Mouse (Mus musculus) intestine, embryonic 15.5 days (tissue): Measurements from ENCODE around the gene Asgr1. TPM values are rescaled to one million over a fixed set of nuclear protein-coding genes. Genes with fewer than 3 reads are reported as not detected.
"Not testable (repeated sequence)": the region's sequence is repeated elsewhere in the genome, so short reads cannot be mapped to it uniquely, and the experiment has no call there.

Experiments
- ATAC-seq: fragments of 200-750 bp; cut with Nextera tagmentation; 2 replicates; pipeline ENCODE4 v1.8.0; 2017; ENCODE audit warnings: moderate TSS enrichment, moderate library complexity
- H3K27ac ChIP-seq: fragments of 300-500 bp; sonication (generic); 2 replicates; pipeline ENCODE4 v1.5.1; 2015; ENCODE audit warnings: mild to moderate bottlenecking, inconsistent platforms
- H3K27me3 ChIP-seq: fragments of 300-500 bp; sonication (generic); replicated peaks from 2 replicates; pipeline ENCODE4 v1.6.1; 2015; ENCODE audit warnings: inconsistent platforms
- H3K36me3 ChIP-seq: fragments of 300-500 bp; sonication (generic); 2 replicates; pipeline ENCODE4 v1.6.1; 2015; ENCODE audit warnings: inconsistent platforms
- H3K4me1 ChIP-seq: fragments of 300-500 bp; sonication (generic); replicated peaks from 2 replicates; pipeline ENCODE4 v1.6.1; 2015; ENCODE audit warnings: inconsistent platforms
- H3K4me2 ChIP-seq: fragments of 300-500 bp; sonication (generic); replicated peaks from 2 replicates; pipeline ENCODE4 v1.6.1; 2015; ENCODE audit warnings: mild to moderate bottlenecking, inconsistent platforms
- H3K4me3 ChIP-seq: fragments of 300-500 bp; sonication (generic); replicated peaks from 2 replicates; pipeline ENCODE4 v1.5.1; 2015; ENCODE audit warnings: inconsistent platforms
- H3K9ac ChIP-seq: fragments of 300-500 bp; sonication (generic); 2 replicates; pipeline ENCODE4 v1.6.1; 2015; ENCODE audit warnings: inconsistent platforms
- H3K9me3 ChIP-seq: fragments of 300-500 bp; sonication (generic); 2 replicates; pipeline ENCODE4 v1.6.1; 2016; ENCODE audit warnings: inconsistent platforms
- WGBS: fragments of 180-500 bp; shearing (Covaris S2); methylation state at CpG from one replicate; pipeline ENCODE4 v1.1.7; 2015; 5-methylcytosine and 5-hydroxymethylcytosine counted together
- polyA plus RNA-seq: library from polyadenylated mRNA; unstranded; fragments of >200 nt; fragmentation: Nextera tagmentation; extraction: Ambion mirVana; gene quantifications from 2 replicates; pipeline ENCODE4 v1.2.1, GENCODE M21; 2015

Gene Asgr1
- polyA plus RNA-seq, result 0.19 and 0.56 TPM in 2 replicates

GRCm38 (mm10) chr11:70053898-70054570, at the start of gene Asgr1:
Gene Asgr1, plus strand, starts transcription at chr11:70054085.
- no peak for ATAC-seq
- Histone ChIP-seq H3K9ac (no peak within 1 kb of the TSS), H3K36me3 (no peaks in the 10 kb centered on the region), H3K4me2 (no peak within 1 kb of the TSS), H3K27ac (no peak within 1 kb of the TSS), H3K4me1 (peaks cover 15% of the 10 kb centered on the region; the same call in 1 of the 2 replicates), H3K4me3 (no peak within 1 kb of the TSS), H3K27me3 (no peaks in the 10 kb centered on the region), H3K9me3 (no peaks in the 10 kb centered on the region)
- 80% methylated on average over 10 of the region's 10 CpGs for WGBS

DNA sequence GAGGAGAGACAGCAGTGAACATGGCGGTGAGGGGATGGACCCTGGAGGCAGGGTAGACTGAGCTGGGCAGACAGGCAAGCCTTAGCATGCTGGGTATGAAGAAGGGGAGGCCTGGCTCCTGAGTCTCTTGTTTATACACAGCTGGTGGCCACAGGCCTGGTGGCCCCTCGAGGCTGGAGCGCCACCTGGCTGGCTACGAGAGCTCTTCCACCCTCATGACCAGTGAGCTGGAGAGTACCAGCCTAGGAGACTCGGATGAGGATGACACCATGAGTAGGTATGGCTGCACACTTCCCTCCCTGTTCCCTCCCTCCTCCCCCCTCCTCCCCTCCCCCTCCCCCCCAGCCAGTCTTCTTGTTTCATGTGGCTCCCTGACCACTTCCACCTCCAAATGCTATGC, 48.4 kb upstream of the Asgr1 start:
- no peaks in the 10 kb centered on the region for H3K9me3 ChIP-seq
- 57% methylated on average over 5 of the region's 5 CpGs for WGBS
- no peak overlapping the region for H3K9ac ChIP-seq
- no peak overlapping the region for H3K4me2 ChIP-seq
- no peaks in the 10 kb centered on the region for H3K27me3 ChIP-seq
- ATAC-seq, result no peak
- H3K4me1 ChIP-seq, result peaks cover 16% of the 10 kb centered on the region
- peaks cover 46% of the 10 kb centered on the region for H3K36me3 ChIP-seq
- H3K27ac ChIP-seq, result no peak overlapping the region
- H3K4me3 ChIP-seq, result no peak overlapping the region

- Histone ChIP-seq H3K9me3 (no peaks in the 10 kb centered on the region), H3K27me3 (no peaks in the 10 kb centered on the region), H3K4me1 (peaks cover 12% of the 10 kb centered on the region), H3K4me2 (no peak overlapping the region), H3K4me3 (no peak overlapping the region), H3K36me3 (peaks cover 64% of the 10 kb centered on the region), H3K27ac (no peak overlapping the region), H3K9ac (no peak overlapping the region)
- no peak for ATAC-seq
- 88% methylated on average over 6 of the region's 6 CpGs for WGBS
Measured at GRCm38 (mm10) chr11:70010033-70010432, 43.9 kb upstream of the Asgr1 start.

GRCm38 (mm10) chr11:70010548-70010947, 43.3 kb upstream of the Asgr1 start:
- Histone ChIP-seq H3K27me3 (no peaks in the 10 kb centered on the region), H3K27ac (no peak overlapping the region), H3K4me3 (no peak overlapping the region), H3K4me2 (no peak overlapping the region), H3K36me3 (peaks cover 59% of the 10 kb centered on the region), H3K9ac (no peak overlapping the region), H3K4me1 (peaks cover 12% of the 10 kb centered on the region), H3K9me3 (no peaks in the 10 kb centered on the region)
- 83% methylated on average over 12 of the region's 12 CpGs for WGBS
- no peak for ATAC-seq

DNA sequence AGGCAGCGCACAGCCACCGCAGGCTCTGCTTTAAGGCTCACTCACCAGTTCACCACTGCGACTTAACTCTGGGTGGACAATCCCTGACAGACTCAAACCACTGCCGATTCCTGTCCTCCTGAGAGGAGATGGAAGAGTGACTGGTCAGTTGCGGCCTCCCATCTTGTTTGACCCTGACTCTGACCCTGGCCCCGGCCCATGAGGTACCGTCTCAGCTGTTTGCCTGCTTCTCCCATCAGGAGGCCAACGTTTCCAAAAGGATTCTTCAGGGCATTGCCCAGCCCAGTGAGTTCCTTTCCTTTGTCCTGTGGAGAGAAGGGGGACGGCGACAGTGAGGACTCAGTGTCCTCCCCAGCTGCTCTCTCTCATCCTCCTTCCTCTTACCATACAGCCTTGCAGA, 42.9 kb upstream of the Asgr1 start:
- Histone ChIP-seq H3K36me3 (peaks cover 58% of the 10 kb centered on the region), H3K9me3 (no peaks in the 10 kb centered on the region), H3K4me3 (no peak overlapping the region), H3K27ac (no peak overlapping the region), H3K9ac (no peak overlapping the region), H3K4me1 (peaks cover 12% of the 10 kb centered on the region), H3K27me3 (no peaks in the 10 kb centered on the region), H3K4me2 (no peak overlapping the region)
- 91% methylated on average over 10 of the region's 10 CpGs for WGBS
- no peak for ATAC-seq

DNA sequence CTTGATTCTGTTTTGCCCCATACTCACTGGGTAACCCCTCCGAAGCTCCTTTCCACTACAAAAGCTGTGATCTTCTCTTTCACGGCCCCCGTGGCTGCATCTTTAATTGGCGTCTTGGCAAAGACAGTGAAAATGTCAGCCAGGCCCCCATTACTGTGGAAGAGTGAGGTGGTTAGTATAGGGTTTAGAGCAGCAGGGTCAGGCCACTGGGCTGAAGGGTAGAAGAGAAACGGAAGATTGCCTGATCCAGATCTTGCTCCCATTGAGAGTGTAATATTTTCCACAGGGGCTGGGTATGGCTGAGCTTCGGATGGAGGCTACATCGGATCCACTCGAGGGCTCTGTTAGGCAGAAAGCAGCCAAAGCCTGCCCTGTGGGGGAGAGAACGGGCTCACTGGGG, 41.0 kb upstream of the Asgr1 start:
- Histone ChIP-seq H3K4me2 (no peak overlapping the region), H3K27me3 (no peaks in the 10 kb centered on the region), H3K9me3 (no peaks in the 10 kb centered on the region), H3K4me1 (peaks cover 19% of the 10 kb centered on the region), H3K27ac (no peak overlapping the region), H3K9ac (no peak overlapping the region), H3K4me3 (no peak overlapping the region), H3K36me3 (peaks cover 42% of the 10 kb centered on the region)
- ATAC-seq, result no peak
- 89% methylated on average over 9 of the region's 9 CpGs for WGBS

DNA sequence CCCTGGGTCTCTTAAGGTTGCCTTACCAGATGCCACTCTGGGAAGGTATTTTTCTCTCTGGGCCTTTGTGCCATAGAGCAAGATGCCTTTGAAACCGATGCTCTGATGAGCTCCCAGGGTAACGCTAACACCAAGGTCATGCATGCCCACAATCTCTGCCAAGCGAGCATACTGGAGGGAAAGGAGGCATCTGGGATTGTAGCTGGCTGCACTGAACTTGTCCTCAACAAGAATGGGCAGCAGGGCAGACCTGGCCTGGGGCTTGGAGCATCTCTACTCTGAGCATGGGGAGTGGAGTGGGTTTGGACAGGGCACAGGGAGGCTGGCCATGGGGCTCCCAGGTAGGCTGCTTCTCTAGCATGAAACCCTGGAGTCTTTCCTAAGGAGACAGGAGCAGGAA, 40.5 kb upstream of the Asgr1 start:
- Histone ChIP-seq H3K9ac (no peak overlapping the region; the same call in 1 of the 2 replicates), H3K4me1 (peaks cover 21% of the 10 kb centered on the region), H3K4me3 (no peak overlapping the region), H3K27ac (no peak overlapping the region), H3K36me3 (peaks cover 38% of the 10 kb centered on the region), H3K9me3 (no peaks in the 10 kb centered on the region), H3K4me2 (no peak overlapping the region), H3K27me3 (no peaks in the 10 kb centered on the region)
- no peak for ATAC-seq
- WGBS, result 79% methylated on average over 3 of the region's 3 CpGs

DNA sequence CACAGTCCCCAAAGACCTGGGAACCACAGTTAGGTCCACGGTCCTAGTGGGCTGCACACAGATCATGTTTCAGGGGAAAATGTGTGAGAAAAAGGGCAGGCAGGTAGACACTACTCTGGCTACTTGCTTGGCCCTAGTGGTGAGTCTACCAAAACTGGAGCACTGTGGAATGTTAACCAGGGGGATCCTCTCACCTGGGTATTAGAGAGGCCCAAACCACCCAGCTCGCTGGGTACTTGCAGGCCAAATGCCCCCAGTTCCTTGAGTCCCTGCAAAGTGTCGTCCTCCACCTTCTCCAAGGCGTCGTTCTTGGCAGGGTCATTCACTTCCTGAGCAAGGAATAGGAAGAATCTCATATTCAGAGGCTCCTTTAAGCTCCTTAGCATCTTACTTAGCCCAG, 39.8 kb upstream of the Asgr1 start:
- Histone ChIP-seq H3K4me3 (no peak overlapping the region), H3K9me3 (no peaks in the 10 kb centered on the region), H3K27ac (no peak overlapping the region), H3K4me2 (peak overlapping the region; percentile 69; the same call in 1 of the 2 replicates), H3K36me3 (peaks cover 33% of the 10 kb centered on the region), H3K9ac (no peak overlapping the region), H3K27me3 (no peaks in the 10 kb centered on the region), H3K4me1 (peaks cover 27% of the 10 kb centered on the region)
- WGBS, result 49% methylated on average over 5 of the region's 5 CpGs
- no peak for ATAC-seq

DNA sequence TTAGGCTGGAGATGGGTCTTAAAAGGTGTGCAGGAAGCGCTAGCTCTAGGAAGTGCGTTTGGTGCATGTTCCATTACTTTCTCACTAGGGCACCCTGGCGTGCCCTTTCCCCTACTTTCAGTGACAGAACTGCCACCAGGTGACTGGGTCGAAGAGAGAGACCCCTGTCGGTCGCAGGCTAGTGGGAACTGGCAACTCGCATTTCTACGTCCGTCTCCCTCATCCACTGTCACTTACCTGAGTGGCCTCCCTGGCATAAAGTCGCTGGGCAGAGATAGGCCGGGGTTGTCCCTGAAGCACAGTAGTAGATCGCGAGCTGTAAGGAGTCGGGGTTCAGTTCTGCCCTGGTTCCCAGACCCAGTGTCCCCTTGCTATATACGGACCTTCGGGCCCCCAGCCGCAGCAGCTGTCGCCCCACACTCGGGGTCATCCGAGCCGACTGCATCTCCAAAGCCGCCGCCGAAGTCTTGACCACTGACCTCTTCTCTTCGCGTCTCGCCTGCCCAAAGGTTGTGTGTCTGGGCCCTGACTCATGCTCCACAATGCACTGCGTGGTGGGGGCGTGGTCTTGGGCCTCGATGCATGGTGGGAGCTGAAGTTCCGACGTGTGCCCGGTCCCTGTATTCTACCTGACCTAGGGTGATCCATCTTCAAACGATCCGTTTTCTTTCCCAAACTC, 38.9 kb upstream of the Asgr1 start, which contains the start of gene Acadvl:
Gene Acadvl, minus strand, starts transcription at position 532 of the 679 bp plus-strand sequence.
- peak within 1 kb of the TSS; percentile 69 for H3K4me2 ChIP-seq
- H3K4me3 ChIP-seq, result peak within 1 kb of the TSS; percentile 58
- under 1% methylated on average over 35 of the region's 35 CpGs for WGBS
- no peaks in the 10 kb centered on the region for H3K27me3 ChIP-seq
- peaks cover 25% of the 10 kb centered on the region for H3K36me3 ChIP-seq
- ATAC-seq, result peak; percentile 93
- H3K9me3 ChIP-seq, result no peaks in the 10 kb centered on the region
- H3K9ac ChIP-seq, result peak within 1 kb of the TSS; percentile 59
- H3K27ac ChIP-seq, result peak within 1 kb of the TSS; percentile 65
- peaks cover 36% of the 10 kb centered on the region for H3K4me1 ChIP-seq

DNA sequence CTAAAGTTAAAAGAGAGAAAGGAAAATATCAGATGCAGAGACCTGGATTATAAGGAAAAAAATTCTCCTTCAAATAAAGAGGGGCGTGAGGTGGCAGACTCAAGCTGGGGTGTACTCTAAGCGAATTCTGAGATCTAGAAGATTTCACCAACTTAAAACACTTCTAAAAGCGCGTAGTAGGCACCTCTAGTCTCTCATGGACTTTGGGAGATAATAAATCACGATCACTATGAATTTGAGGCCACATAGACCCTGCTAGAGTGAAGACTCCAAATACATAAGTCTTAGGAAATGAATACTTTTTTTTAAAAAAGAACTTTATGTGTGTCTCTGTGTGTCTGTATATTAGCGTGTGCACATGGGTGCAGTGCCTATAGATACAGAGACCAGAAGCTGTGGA, 38.2 kb upstream of the Asgr1 start:
- H3K4me3 ChIP-seq, result peak overlapping the region; percentile 58; the same call in 1 of the 2 replicates
- WGBS, result 64% methylated on average over 6 of the region's 6 CpGs
- H3K4me2 ChIP-seq, result peak overlapping the region; percentile 69

DNA sequence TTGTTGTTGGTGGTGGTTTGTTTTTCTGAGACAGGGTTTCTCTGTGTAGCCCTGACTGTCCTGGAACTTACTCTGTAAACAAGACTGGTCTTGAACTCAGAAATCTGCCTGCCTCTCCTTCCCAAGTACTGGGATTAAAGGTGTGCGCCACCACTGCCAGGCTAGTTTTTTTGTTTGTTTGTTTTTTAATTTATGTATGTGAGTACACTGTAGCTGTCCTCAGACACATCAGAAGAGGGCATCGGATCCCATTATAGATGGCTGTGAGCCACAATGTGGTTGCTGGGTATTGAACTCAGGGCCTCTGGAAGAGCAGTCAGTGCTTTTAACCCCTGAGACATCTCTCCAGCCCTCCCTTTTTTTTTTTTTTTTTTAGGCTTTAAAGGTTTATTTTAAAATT, 37.7 kb upstream of the Asgr1 start:
- not testable (repeated sequence) for H3K9ac ChIP-seq, H3K27ac ChIP-seq, H3K9me3 ChIP-seq, H3K4me3 ChIP-seq, H3K4me2 ChIP-seq, H3K27me3 ChIP-seq, ATAC-seq
- peaks cover 16% of the 10 kb centered on the region for H3K36me3 ChIP-seq
- H3K4me1 ChIP-seq, result peaks cover 40% of the 10 kb centered on the region
- 78% methylated on average over 2 of the region's 2 CpGs for WGBS

More for the DNA sequence above, 38.2 kb upstream of the Asgr1 start:
- Histone ChIP-seq H3K27ac (no peak overlapping the region), H3K36me3 (peaks cover 21% of the 10 kb centered on the region), H3K27me3 (no peaks in the 10 kb centered on the region), H3K9me3 (no peaks in the 10 kb centered on the region), H3K4me1 (peaks cover 40% of the 10 kb centered on the region), H3K9ac (no peak overlapping the region)
- ATAC-seq, result no peak

- no peaks in the 10 kb centered on the region for H3K9me3 ChIP-seq
- peak within 1 kb of the TSS; percentile 57; the same call in 1 of the 2 replicates for H3K4me3 ChIP-seq
- peak within 1 kb of the TSS; percentile 51; the same call in 1 of the 2 replicates for H3K27ac ChIP-seq
- peak within 1 kb of the TSS; percentile 69 for H3K9ac ChIP-seq
- no peak for ATAC-seq
- 77% methylated on average over 3 of the region's 3 CpGs for whole genome bisulfite sequencing
- H3K4me2 ChIP-seq, result peak within 1 kb of the TSS; percentile 74
- H3K4me1 ChIP-seq, result peaks cover 40% of the 10 kb centered on the region
- peaks cover 12% of the 10 kb centered on the region for H3K36me3 ChIP-seq
- no peaks in the 10 kb centered on the region for H3K27me3 ChIP-seq
Measured at GRCm38 (mm10) chr11:70016669-70017068, 37.2 kb upstream of the Asgr1 start, which contains the start of gene Dlg4. Gene Dlg4, plus strand, starts transcription at chr11:70016942.
